Mouse (Mus musculus) spleen, adult 10 weeks (tissue): ENCODE data around the gene Gm45713. TPM values are rescaled to one million over a fixed set of nuclear protein-coding genes. Genes with fewer than 3 reads are reported as not detected.

Experiments
- polyA plus RNA-seq: library from polyadenylated mRNA; stranded (reverse); fragments of 350-450 nt; fragmentation: Illumina TruSeq; extraction: RNeasy Lipid Tissue Mini Kit (QIAGEN cat#74804); gene quantifications from one replicate; pipeline ENCODE4 v1.2.3, GENCODE M21; 2015; ENCODE audit warnings: low replicate concordance; ENCODE audit not compliant: insufficient read depth

Gene Gm45713
- not detected for polyA plus RNA-seq

GRCm38 (mm10) chr7:45135993-45136567 is at the start of gene Gm45713, which contains the start of gene Flt3l:
TSS of gene Gm45713 (minus strand) at chr7:45136231.
TSS of gene Flt3l (minus strand) at chr7:45136432.

GRCm38 (mm10) chr7:45180896-45181477 is 45.0 kb upstream of the Gm45713 start, which contains the start of gene Pth2:
TSS of gene Pth2 (plus strand) at chr7:45180995.

GRCm38 (mm10) chr7:45179469-45179868 is 43.4 kb upstream of the Gm45713 start, which contains the start of gene Gfy:
TSS of gene Gfy (minus strand) at chr7:45179569.

GRCm38 (mm10) chr7:45163735-45164490 is 27.9 kb upstream of the Gm45713 start, which contains the start of gene Slc17a7:
TSS of gene Slc17a7 (plus strand) at chr7:45163949.

GRCm38 (mm10) chr7:45154096-45154992 is 18.3 kb upstream of the Gm45713 start, which contains the start of the genes Pih1d1 and Aldh16a1:
TSS of gene Pih1d1 (plus strand) at chr7:45154303.
TSS of gene Aldh16a1 (minus strand) at chr7:45154584.

GRCm38 (mm10) chr7:45128624-45129246 is 7.3 kb downstream of the Gm45713 start, which contains the start of gene Rpl13a:
TSS of gene Rpl13a (minus strand) at chr7:45128761.

GRCm38 (mm10) chr7:45124224-45125143 is 11.5 kb downstream of the Gm45713 start, which contains the start of gene Rps11:
TSS of gene Rps11 (minus strand) at chr7:45124439.

GRCm38 (mm10) chr7:45103652-45104180 is 32.3 kb downstream of the Gm45713 start, which contains the start of gene Fcgrt:
TSS of gene Fcgrt (minus strand) at chr7:45103851.

GRCm38 (mm10) chr7:45092048-45092447 is 44.0 kb downstream of the Gm45713 start, which contains the start of gene Rcn3:
TSS of gene Rcn3 (minus strand) at chr7:45092221.

Other genes starting within 250 kb of the Gm45713 start
- gene Med25, start 243.5 kb downstream of the Gm45713 start, polyA plus RNA-seq: 14.6 TPM
- 24.7 TPM for gene Fuz, start 240.2 kb downstream of the Gm45713 start, polyA plus RNA-seq
- 41.2 TPM for gene Ap2a1, start 206.7 kb downstream of the Gm45713 start, polyA plus RNA-seq
- gene Tsks, start 193.0 kb downstream of the Gm45713 start, polyA plus RNA-seq: not detected
- 1.5 TPM for gene Cpt1c, start 161.4 kb downstream of the Gm45713 start, polyA plus RNA-seq
- gene Prmt1, start 149.7 kb downstream of the Gm45713 start, polyA plus RNA-seq: 116 TPM
- gene Irf3, start 138.6 kb downstream of the Gm45713 start, polyA plus RNA-seq: 140 TPM
- gene Bcl2l12, start 137.5 kb downstream of the Gm45713 start, polyA plus RNA-seq: 6.8 TPM
- gene Scaf1, start 119.9 kb downstream of the Gm45713 start, polyA plus RNA-seq: 22.6 TPM
- 30.0 TPM for gene Rras, start 118.3 kb downstream of the Gm45713 start, polyA plus RNA-seq
- 4.3 TPM for gene Prr12, start 83.3 kb downstream of the Gm45713 start, polyA plus RNA-seq
- gene Nosip, start 73.8 kb downstream of the Gm45713 start, polyA plus RNA-seq: 21.1 TPM
- 3.5 TPM for gene Prrg2, start 73.6 kb downstream of the Gm45713 start, polyA plus RNA-seq
- gene Rcn3, start 44.0 kb downstream of the Gm45713 start, polyA plus RNA-seq: 9.4 TPM
- gene Fcgrt, start 32.4 kb downstream of the Gm45713 start, polyA plus RNA-seq: 45.8 TPM
- 3,350 TPM for gene Rps11, start 11.8 kb downstream of the Gm45713 start, polyA plus RNA-seq
- gene Rpl13a, start 7.5 kb downstream of the Gm45713 start, polyA plus RNA-seq: 4,521 TPM
- gene Flt3l, start 201 bp upstream of the Gm45713 start, polyA plus RNA-seq: 119 TPM
- 19.7 TPM for gene Pih1d1, start 18.1 kb upstream of the Gm45713 start, polyA plus RNA-seq
- 25.4 TPM for gene Aldh16a1, start 18.4 kb upstream of the Gm45713 start, polyA plus RNA-seq
- gene Slc17a7, start 27.7 kb upstream of the Gm45713 start, polyA plus RNA-seq: not detected
- gene Gfy, start 43.3 kb upstream of the Gm45713 start, polyA plus RNA-seq: not detected
- not detected for gene Pth2, start 44.8 kb upstream of the Gm45713 start, polyA plus RNA-seq
- gene Ccdc155, start 68.7 kb upstream of the Gm45713 start, polyA plus RNA-seq: 0.10 TPM
- 0.99 TPM for gene Dkkl1, start 75.9 kb upstream of the Gm45713 start, polyA plus RNA-seq
- gene Tead2, start 79.5 kb upstream of the Gm45713 start, polyA plus RNA-seq: 2.5 TPM
- gene Cd37, start 102.9 kb upstream of the Gm45713 start, polyA plus RNA-seq: 398 TPM
- not detected for gene Slc6a16, start 104.9 kb upstream of the Gm45713 start, polyA plus RNA-seq
- 0.97 TPM for gene Slc6a21, start 141.3 kb upstream of the Gm45713 start, polyA plus RNA-seq
- 3.5 TPM for gene Trpm4, start 197.5 kb upstream of the Gm45713 start, polyA plus RNA-seq
- 0.15 TPM for gene Hrc, start 199.1 kb upstream of the Gm45713 start, polyA plus RNA-seq
- 0.10 TPM for gene Ppfia3, start 230.8 kb upstream of the Gm45713 start, polyA plus RNA-seq
- gene Lin7b, start 234.4 kb upstream of the Gm45713 start, polyA plus RNA-seq: not detected